In the genomic region with DNA sequence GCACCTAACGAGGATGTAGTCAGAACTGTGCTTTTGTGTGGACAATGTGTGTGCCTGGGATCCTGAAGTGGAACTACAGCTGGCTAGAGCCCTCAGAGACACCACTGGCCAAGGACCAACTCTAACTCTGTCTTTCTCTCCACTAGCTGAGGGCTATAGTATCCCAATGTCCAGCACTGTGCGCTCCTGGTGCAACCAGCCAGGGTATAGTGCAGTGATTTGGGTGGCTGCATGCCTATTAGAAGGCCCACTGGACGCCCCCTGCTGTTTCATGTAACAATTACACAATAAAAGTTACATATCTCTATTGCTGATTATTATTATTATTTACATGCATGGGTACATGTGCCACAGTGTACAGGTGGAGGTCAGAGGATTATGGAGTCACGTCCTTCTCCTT, we compare ENCODE assay signal across 11 mouse cellular contexts. TPM values are rescaled to one million over a fixed set of nuclear protein-coding genes. Genes with fewer than 3 reads are reported as not detected.
DNase-seq lines count a peak whose midpoint lies in the region; ATAC-seq lines count a peak whose summit lies in the region.
"Had no signal": no experiment of that assay in that cellular context is flagged by ENCODE, and none has a peak within 500 bp of the region (broad histone marks: within the 10 kb centered on the region; RNA-seq: fewer than 3 reads in every experiment).

No protein-coding gene starts in this region.

- no peaks in the 10 kb centered on the region for H3K9me3 ChIP-seq in forebrain, embryonic 14.5 days (replicated peaks; ENCODE audit: control insufficient read depth, low read length)
- no peaks in the 10 kb centered on the region for H3K9me3 ChIP-seq in forebrain, embryonic 13.5 days (replicated peaks)
- no peaks in the 10 kb centered on the region for H3K9me3 ChIP-seq in midbrain, embryonic 14.5 days (ENCODE audit: control insufficient read depth, low read length)
- H3K9me3 ChIP-seq in midbrain, embryonic 16.5 days (replicated peaks; ENCODE audit: control insufficient read depth, low read length, poor library complexity, severe bottlenecking) = no peaks in the 10 kb centered on the region
- H3K9me3 ChIP-seq: heart, embryonic 13.5 days; neural tube, embryonic 12.5 days had no signal

- H3K4me1 ChIP-seq in forebrain, embryonic 14.5 days (ENCODE audit: control insufficient read depth, insufficient read depth, low read length) = peaks cover 28% of the 10 kb centered on the region
- peaks cover 34% of the 10 kb centered on the region for H3K4me1 ChIP-seq in forebrain, embryonic 13.5 days
- peaks cover 27% of the 10 kb centered on the region for H3K4me1 ChIP-seq in midbrain, embryonic 14.5 days (ENCODE audit: control insufficient read depth, insufficient read depth, low read length)
- peaks cover 36% of the 10 kb centered on the region for H3K4me1 ChIP-seq in midbrain, embryonic 16.5 days (ENCODE audit: control insufficient read depth, insufficient read depth, low read length)

- WGBS in forebrain, embryonic 14.5 days = 53% methylated on average over 4 of the region's 4 CpGs
- WGBS in forebrain, embryonic 13.5 days = 58% methylated on average over 4 of the region's 4 CpGs
- 55% methylated on average over 4 of the region's 4 CpGs for WGBS in midbrain, embryonic 14.5 days
- 49% methylated on average over 4 of the region's 4 CpGs for WGBS in midbrain, embryonic 16.5 days

- H3K27me3 ChIP-seq in forebrain, embryonic 14.5 days (replicated peaks; ENCODE audit: control insufficient read depth, insufficient read depth, low read length) = no peaks in the 10 kb centered on the region
- no peaks in the 10 kb centered on the region for H3K27me3 ChIP-seq in forebrain, embryonic 13.5 days
- H3K27me3 ChIP-seq in midbrain, embryonic 14.5 days (ENCODE audit: control insufficient read depth, insufficient read depth, low read length) = no peaks in the 10 kb centered on the region
- no peaks in the 10 kb centered on the region for H3K27me3 ChIP-seq in midbrain, embryonic 16.5 days (ENCODE audit: control insufficient read depth, insufficient read depth, low read depth, low read length)
- H3K27me3 ChIP-seq: heart, embryonic 13.5 days; neural tube, embryonic 12.5 days; Patski had no signal

- H3K9ac ChIP-seq in forebrain, embryonic 14.5 days (ENCODE audit: low read length) = no peak overlapping the region
- no peak overlapping the region for H3K9ac ChIP-seq in forebrain, embryonic 13.5 days
- H3K9ac ChIP-seq in midbrain, embryonic 14.5 days (replicated peaks; ENCODE audit: low read length) = no peak overlapping the region
- H3K9ac ChIP-seq in midbrain, embryonic 16.5 days (ENCODE audit: low read depth, low read length) = no peak overlapping the region
- H3K9ac ChIP-seq: heart, embryonic 13.5 days; neural tube, embryonic 12.5 days had no signal

- no peak overlapping the region for H3K4me2 ChIP-seq in forebrain, embryonic 14.5 days (ENCODE audit: low read length)
- H3K4me2 ChIP-seq in forebrain, embryonic 13.5 days = no peak overlapping the region
- no peak overlapping the region for H3K4me2 ChIP-seq in midbrain, embryonic 14.5 days (ENCODE audit: low read length)
- H3K4me2 ChIP-seq in midbrain, embryonic 16.5 days (ENCODE audit: low read length) = no peak overlapping the region
- H3K4me2 ChIP-seq: heart, embryonic 13.5 days had no signal

- no peak for ATAC-seq in forebrain, embryonic 14.5 days
- no peak for ATAC-seq in forebrain, embryonic 13.5 days
- ATAC-seq in midbrain, embryonic 14.5 days (ENCODE audit: low FRiP score, low TSS enrichment) = no peak
- ATAC-seq in midbrain, embryonic 16.5 days = no peak
- ATAC-seq: Patski had no signal

- H3K27ac ChIP-seq in forebrain, embryonic 14.5 days (ENCODE audit: low read depth, low read length) = no peak overlapping the region
- no peak overlapping the region for H3K27ac ChIP-seq in forebrain, embryonic 13.5 days
- no peak overlapping the region for H3K27ac ChIP-seq in midbrain, embryonic 14.5 days (replicated peaks; ENCODE audit: low read depth, low read length)
- no peak overlapping the region for H3K27ac ChIP-seq in midbrain, embryonic 16.5 days (ENCODE audit: low read length)
- H3K27ac ChIP-seq: heart, embryonic 13.5 days; neural tube, embryonic 12.5 days had no signal

- 0 out of 2 replicates have a peak, but pooled peaks cover 5% of the 10 kb centered on the region for H3K36me3 ChIP-seq in forebrain, embryonic 14.5 days (ENCODE audit: control insufficient read depth, insufficient read depth, low read length)
- H3K36me3 ChIP-seq in forebrain, embryonic 13.5 days (ENCODE audit: poor library complexity, severe bottlenecking) = peaks cover 14% of the 10 kb centered on the region
- H3K36me3 ChIP-seq in midbrain, embryonic 14.5 days (ENCODE audit: control insufficient read depth, insufficient read depth, low read length) = no peaks in the 10 kb centered on the region
- H3K36me3 ChIP-seq in midbrain, embryonic 16.5 days (ENCODE audit: control insufficient read depth, insufficient read depth, low read length) = no peaks in the 10 kb centered on the region

- intact Hi-C loops in gastrocnemius, postnatal 36 days (cut with DNase I) = no loop called here

- peak; percentile 69 for DNase-seq in forebrain, embryonic 14.5 days (ENCODE audit: low spot score)
- DNase-seq in midbrain, embryonic 14.5 days = peak; percentile 80
- peak; percentile 65 for DNase-seq in adrenal gland, postnatal 14 days
- DNase-seq in kidney, postnatal 14 days = peak; percentile 60
- DNase-seq in retina, postnatal 1 day = peak; percentile 71
- no peak for DNase-seq in gastrocnemius, postnatal 36 days

- H3K4me3 ChIP-seq in forebrain, embryonic 14.5 days (ENCODE audit: low read depth, low read length) = no peak overlapping the region
- no peak overlapping the region for H3K4me3 ChIP-seq in forebrain, embryonic 13.5 days
- no peak overlapping the region for H3K4me3 ChIP-seq in midbrain, embryonic 14.5 days (replicated peaks; ENCODE audit: low read depth, low read length)
- H3K4me3 ChIP-seq in midbrain, embryonic 16.5 days (ENCODE audit: low read depth, low read length) = no peak overlapping the region
- H3K4me3 ChIP-seq: heart, embryonic 13.5 days; neural tube, embryonic 12.5 days had no signal

RNA-seq across cellular contexts. Expression of gene Ss18l1, which starts 3.0 kb away (rescaled TPM):
- polyA plus RNA-seq in forebrain, embryonic 14.5 days (2014; fragmentation: Nextera tagmentation; extraction: Ambion mirVana) = 33.6 and 40.3 TPM in 2 replicates
- polyA plus RNA-seq in forebrain, embryonic 13.5 days (2015; fragmentation: Nextera tagmentation; extraction: Ambion mirVana) = 33.9 and 38.7 TPM in 2 replicates
- polyA plus RNA-seq in midbrain, embryonic 14.5 days (2014; fragmentation: Nextera tagmentation; extraction: Ambion mirVana) = 61.4 and 62.7 TPM in 2 replicates
- polyA plus RNA-seq in midbrain, embryonic 16.5 days (2015; fragmentation: Nextera tagmentation; extraction: Ambion mirVana) = 70.4 and 74.3 TPM in 2 replicates
- 7.0 and 7.5 TPM in 2 replicates for total RNA-seq in adrenal gland, postnatal 14 days (2021)
- total RNA-seq in gastrocnemius, postnatal 36 days (2021) = 1 to 10 TPM; 1.2 to 2.1 TPM

RNA-seq across cellular contexts. Expression of gene Psma7, which starts 3.0 kb away (rescaled TPM):
- polyA plus RNA-seq in forebrain, embryonic 14.5 days (2014; fragmentation: Nextera tagmentation; extraction: Ambion mirVana) = 584 and 804 TPM in 2 replicates
- polyA plus RNA-seq in forebrain, embryonic 13.5 days (2015; fragmentation: Nextera tagmentation; extraction: Ambion mirVana) = 716 and 737 TPM in 2 replicates
- polyA plus RNA-seq in midbrain, embryonic 14.5 days (2014; fragmentation: Nextera tagmentation; extraction: Ambion mirVana) = 579 and 610 TPM in 2 replicates
- 504 and 541 TPM in 2 replicates for polyA plus RNA-seq in midbrain, embryonic 16.5 days (2015; fragmentation: Nextera tagmentation; extraction: Ambion mirVana)
- 225 and 229 TPM in 2 replicates for total RNA-seq in adrenal gland, postnatal 14 days (2021)
- 100 to 1,000 TPM; 117 to 131 TPM for total RNA-seq in gastrocnemius, postnatal 36 days (2021)

RNA-seq across cellular contexts. Expression of gene Lsm14b, which starts 20.5 kb away (rescaled TPM):
- 17.9 and 29.1 TPM in 2 replicates for polyA plus RNA-seq in forebrain, embryonic 14.5 days (2014; fragmentation: Nextera tagmentation; extraction: Ambion mirVana)
- 20.4 and 20.6 TPM in 2 replicates for polyA plus RNA-seq in forebrain, embryonic 13.5 days (2015; fragmentation: Nextera tagmentation; extraction: Ambion mirVana)
- 21.2 and 35.9 TPM in 2 replicates for polyA plus RNA-seq in midbrain, embryonic 14.5 days (2014; fragmentation: Nextera tagmentation; extraction: Ambion mirVana)
- 21.0 and 22.4 TPM in 2 replicates for polyA plus RNA-seq in midbrain, embryonic 16.5 days (2015; fragmentation: Nextera tagmentation; extraction: Ambion mirVana)
- total RNA-seq in adrenal gland, postnatal 14 days (2021) = 36.0 and 36.8 TPM in 2 replicates
- 10 to 100 TPM; 41.4 to 45.1 TPM for total RNA-seq in gastrocnemius, postnatal 36 days (2021)

RNA-seq across cellular contexts. Expression of gene Mtg2, which starts 25.1 kb away (rescaled TPM):
- 32.4 and 34.3 TPM in 2 replicates for polyA plus RNA-seq in forebrain, embryonic 14.5 days (2014; fragmentation: Nextera tagmentation; extraction: Ambion mirVana)
- polyA plus RNA-seq in forebrain, embryonic 13.5 days (2015; fragmentation: Nextera tagmentation; extraction: Ambion mirVana) = 34.2 and 34.8 TPM in 2 replicates
- polyA plus RNA-seq in midbrain, embryonic 14.5 days (2014; fragmentation: Nextera tagmentation; extraction: Ambion mirVana) = 32.2 and 35.4 TPM in 2 replicates
- polyA plus RNA-seq in midbrain, embryonic 16.5 days (2015; fragmentation: Nextera tagmentation; extraction: Ambion mirVana) = 34.9 and 35.7 TPM in 2 replicates
- total RNA-seq in adrenal gland, postnatal 14 days (2021) = 14.6 and 17.9 TPM in 2 replicates
- total RNA-seq in gastrocnemius, postnatal 36 days (2021) = 10 to 100 TPM; 12.3 to 16.9 TPM

RNA-seq across cellular contexts. Expression of gene Hrh3, which starts 59.0 kb away (rescaled TPM):
- 2.1 and 2.2 TPM in 2 replicates for polyA plus RNA-seq in forebrain, embryonic 14.5 days (2014; fragmentation: Nextera tagmentation; extraction: Ambion mirVana)
- polyA plus RNA-seq in forebrain, embryonic 13.5 days (2015; fragmentation: Nextera tagmentation; extraction: Ambion mirVana) = 2.3 and 2.8 TPM in 2 replicates
- polyA plus RNA-seq in midbrain, embryonic 14.5 days (2014; fragmentation: Nextera tagmentation; extraction: Ambion mirVana) = 2.7 and 3.8 TPM in 2 replicates
- polyA plus RNA-seq in midbrain, embryonic 16.5 days (2015; fragmentation: Nextera tagmentation; extraction: Ambion mirVana) = 3.3 TPM in 2 replicates
- total RNA-seq in adrenal gland, postnatal 14 days (2021) = 0.41 TPM in 1 of 2 replicates, not detected in the other
- not detected for total RNA-seq in gastrocnemius, postnatal 36 days (2021)
- polyA plus RNA-seq: heart, embryonic 13.5 days had no signal

Comparison
In these comparisons a context has a peak if more than half of its experiments do, and no peak if none do; other contexts are left out.
1. DNase-seq: peak in forebrain, embryonic 14.5 days (single experiment), midbrain, embryonic 14.5 days (single experiment), adrenal gland, postnatal 14 days (single experiment), kidney, postnatal 14 days (single experiment) and retina, postnatal 1 day (single experiment); none in gastrocnemius, postnatal 36 days (0 of 2).